Mouse (Mus musculus) gastrocnemius, adult 2 months (tissue): Measurements from ENCODE around the gene Maff. TPM values are rescaled to one million over a fixed set of nuclear protein-coding genes. Genes with fewer than 3 reads are reported as not detected.

Source experiments
- DNase-seq: peaks from one replicate; pipeline ENCODE4 v3.0.0; 2022
- H3K27ac ChIP-seq: fragments of 200-600 bp; 2 replicates; pipeline ENCODE4 v1.8.1; 2022; ENCODE audit warnings: mild to moderate bottlenecking
- H3K4me3 ChIP-seq: fragments of 200-600 bp; 2 replicates; pipeline ENCODE4 v1.8.1; 2022; ENCODE audit warnings: mild to moderate bottlenecking, moderate library complexity
- CTCF ChIP-seq: fragments of 200-600 bp; IDR thresholded peaks from 2 replicates; pipeline ENCODE4 v1.8.1; 2022; ENCODE audit warnings: antibody characterized with exemption, mild to moderate bottlenecking, moderate library complexity
- intact Hi-C: fragments of 180-260 bp; cut with DNase I; formaldehyde crosslinking; loops from one replicate; pipeline ENCODE4 v1.15.1; 2025
- long read RNA-seq, 2 experiments: library from polyadenylated mRNA; stranded (forward); transcript quantifications; one replicate each; pipeline ENCODE4 v2.0.0; 2021
- total RNA-seq, 2 experiments: library from RNA; stranded (reverse); gene quantifications; 2 replicates each; pipeline ENCODE4 v1.2.3; 2021

Gene Maff
- 1 to 10 TPM; 4.0 to 8.8 TPM for total RNA-seq
- long read RNA-seq, experiment 1, partial matches to known transcripts: 0 of 1 reads
- long read RNA-seq, experiment 1, other reads (novel, unspliced or antisense): 0 of 1 reads
- long read RNA-seq, experiment 2, partial matches to known transcripts: 0 of 3 reads
- long read RNA-seq, experiment 2, other reads (novel, unspliced or antisense): 1 of 3 reads

DNA sequence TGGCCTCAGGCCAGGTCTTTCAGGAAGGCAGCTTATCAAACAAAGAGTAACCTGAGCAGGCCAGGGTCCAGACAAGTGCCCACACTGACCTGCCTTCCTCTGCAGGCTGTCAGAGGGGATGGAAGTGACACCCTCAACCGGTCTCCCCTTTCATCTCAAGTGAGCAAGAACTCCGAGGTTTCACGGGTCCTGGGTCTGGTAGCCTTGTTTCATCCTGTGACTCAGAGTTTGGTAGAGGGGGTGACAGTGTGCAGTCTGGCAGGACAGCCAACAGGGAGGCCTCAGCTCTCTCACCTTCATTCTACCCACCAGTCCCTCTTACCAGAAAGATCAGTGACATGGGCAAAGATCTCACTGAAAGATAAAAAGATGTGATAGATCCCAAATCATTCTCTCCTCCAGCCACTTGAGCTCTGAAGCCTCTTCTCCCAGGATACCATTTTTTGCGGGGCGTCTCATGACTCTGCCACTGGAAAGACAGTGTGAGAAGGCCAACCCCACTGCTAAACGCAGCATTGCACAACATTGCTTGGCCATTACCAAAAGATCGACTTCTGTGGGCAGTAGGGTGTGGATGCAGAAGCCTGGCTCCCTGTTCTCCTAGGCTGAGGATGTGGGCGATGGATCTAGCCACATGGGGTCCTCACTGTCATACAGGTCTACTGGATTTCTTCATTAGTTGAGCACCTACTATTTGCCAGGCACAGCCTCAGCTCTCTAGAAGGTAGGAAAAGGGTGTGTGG, at the start of gene Maff:
Maff (plus strand) TSS at position 571 of the 743 bp plus-strand sequence.
- TF ChIP-seq CTCF: peak; percentile 6; the same call in 1 of the 2 replicates
- H3K4me3 ChIP-seq: peak within 1 kb of the TSS; percentile 95
- H3K27ac ChIP-seq: peak within 1 kb of the TSS; percentile 95
- intact Hi-C loops: no loop called here
- no peak for DNase-seq

DNA sequence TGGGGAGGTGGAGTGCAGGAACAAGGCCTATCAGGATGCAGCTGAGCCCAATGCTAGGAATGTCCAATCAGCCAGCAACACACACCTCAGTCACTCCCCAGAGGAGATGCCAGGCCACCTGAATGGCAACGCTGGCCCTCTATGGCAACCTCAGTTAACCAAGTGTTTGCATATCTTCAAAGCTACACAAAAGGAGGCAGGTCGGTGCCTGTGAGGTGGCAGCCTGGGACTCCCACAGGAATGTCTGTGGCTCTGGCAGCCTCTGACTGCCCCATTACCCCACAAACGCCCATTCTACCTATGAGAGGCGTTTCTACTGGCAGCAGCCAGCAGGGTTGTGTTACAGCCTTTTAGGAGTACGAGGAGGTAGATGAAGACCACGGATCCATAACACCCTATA, 47.9 kb upstream of the Maff start:
- intact Hi-C loops: no loop called here
- DNase-seq: no peak
- TF ChIP-seq CTCF: no peak
- no peak overlapping the region for H3K27ac ChIP-seq
- H3K4me3 ChIP-seq: no peak overlapping the region

DNA sequence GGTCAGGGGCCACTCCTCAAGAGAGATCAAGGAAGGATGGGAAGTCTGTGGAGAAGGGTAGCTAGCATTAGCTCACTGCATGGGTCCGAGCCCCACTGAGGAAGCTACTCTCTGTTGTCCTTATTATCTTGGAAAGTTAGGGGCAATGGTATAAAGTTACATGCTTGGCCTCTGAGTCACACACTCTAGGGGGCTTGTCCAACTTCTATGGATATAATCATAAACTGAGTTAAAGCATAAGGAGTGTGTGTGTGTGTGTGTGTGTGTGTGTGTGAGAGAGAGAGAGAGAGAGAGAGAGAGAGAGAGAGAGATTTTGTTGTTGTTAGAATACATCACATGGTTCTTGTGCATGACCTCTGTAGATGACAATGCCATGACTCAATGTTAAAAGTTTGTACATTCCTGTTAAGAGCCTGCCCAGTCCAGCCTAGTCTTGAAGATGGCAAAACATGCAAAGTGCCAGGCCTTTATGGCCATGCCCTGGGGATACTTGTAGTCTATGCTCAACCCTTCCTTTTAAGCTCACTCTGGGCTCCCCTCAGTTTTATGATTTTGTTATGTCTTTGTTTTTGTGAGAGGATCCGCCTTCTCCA, 46.8 kb upstream of the Maff start:
- intact Hi-C loops: no loop called here
- Histone ChIP-seq H3K27ac (no peak overlapping the region), H3K4me3 (no peak overlapping the region)
- no peak for DNase-seq
- TF ChIP-seq CTCF: no peak

DNA sequence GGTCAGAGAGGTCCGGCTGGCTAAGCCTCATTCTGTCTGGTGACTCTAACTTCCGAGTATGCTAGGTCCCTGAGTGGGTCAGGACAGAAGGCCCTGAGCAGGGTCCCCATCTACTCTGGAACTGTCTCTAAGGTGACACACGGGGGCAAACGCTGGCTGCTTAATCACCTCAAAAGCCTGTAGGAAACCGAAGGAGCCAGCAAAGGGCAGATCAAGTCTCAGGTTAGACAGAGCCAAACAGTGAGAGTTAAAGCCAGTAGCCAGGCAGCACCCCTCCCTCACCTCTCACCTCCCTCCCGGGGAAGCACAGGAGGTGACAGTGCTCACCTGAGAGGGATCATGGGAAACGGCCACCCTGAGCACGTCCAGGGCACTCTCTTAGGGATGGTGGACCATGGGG, 42.7 kb upstream of the Maff start:
- TF ChIP-seq CTCF: peak; percentile 43
- H3K4me3 ChIP-seq: no peak overlapping the region
- intact Hi-C loops: no loop called here
- DNase-seq: no peak
- no peak overlapping the region for H3K27ac ChIP-seq

DNA sequence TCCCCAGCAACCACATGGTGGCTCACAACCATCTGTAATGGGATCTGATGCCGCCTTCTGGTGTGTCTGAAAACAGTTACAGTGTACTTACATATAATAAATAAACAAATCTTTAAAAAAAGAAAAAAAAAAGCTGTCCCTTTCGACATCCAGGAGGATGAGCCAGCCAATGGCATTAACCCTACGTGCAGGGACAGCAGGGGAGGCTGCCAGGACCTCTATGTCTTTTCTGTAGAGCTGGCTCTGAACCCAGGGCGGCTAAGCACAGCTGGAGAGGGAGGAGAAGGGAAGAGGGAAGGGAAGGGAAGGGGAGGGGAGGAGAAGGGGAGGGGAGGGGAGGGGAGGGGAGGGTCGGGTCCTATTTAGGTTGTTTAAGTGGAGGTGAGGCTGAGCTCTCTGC, 41.6 kb upstream of the Maff start:
- DNase-seq: no peak
- no peak overlapping the region for H3K4me3 ChIP-seq
- no peak overlapping the region for H3K27ac ChIP-seq
- intact Hi-C loops: no loop called here
- no peak for TF ChIP-seq CTCF

DNA sequence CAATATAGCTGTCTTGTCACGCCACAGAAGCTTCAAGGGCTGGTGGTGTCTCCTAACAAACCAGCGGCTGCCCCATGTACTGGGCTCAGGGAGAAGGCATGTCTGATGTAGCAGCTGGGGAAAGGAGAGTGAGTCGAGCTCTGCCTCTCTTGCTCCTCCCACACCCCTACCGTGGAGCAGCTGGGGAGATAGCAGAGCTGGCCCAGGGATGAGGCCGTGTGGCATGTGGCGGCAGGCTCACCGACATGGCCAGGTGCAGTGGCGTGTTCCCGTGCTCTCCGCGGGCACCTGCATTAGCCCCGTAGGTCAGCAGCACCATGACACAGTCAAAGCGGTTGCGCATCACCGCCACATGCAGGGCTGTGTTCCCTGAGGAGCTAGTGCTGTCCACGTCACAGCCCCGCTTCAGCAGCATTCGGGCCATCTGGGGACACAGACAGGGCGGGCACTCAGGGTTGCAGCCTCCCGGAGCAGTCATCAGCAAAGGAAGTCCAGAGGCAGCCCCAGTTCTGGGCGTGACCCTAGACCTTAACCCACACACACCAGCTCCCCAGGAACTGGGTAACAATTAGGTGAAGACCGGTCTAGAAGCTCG, 40.3 kb upstream of the Maff start:
- TF ChIP-seq CTCF: no peak
- Histone ChIP-seq H3K4me3 (no peak overlapping the region), H3K27ac (no peak overlapping the region)
- intact Hi-C loops: no loop called here
- DNase-seq: no peak

DNA sequence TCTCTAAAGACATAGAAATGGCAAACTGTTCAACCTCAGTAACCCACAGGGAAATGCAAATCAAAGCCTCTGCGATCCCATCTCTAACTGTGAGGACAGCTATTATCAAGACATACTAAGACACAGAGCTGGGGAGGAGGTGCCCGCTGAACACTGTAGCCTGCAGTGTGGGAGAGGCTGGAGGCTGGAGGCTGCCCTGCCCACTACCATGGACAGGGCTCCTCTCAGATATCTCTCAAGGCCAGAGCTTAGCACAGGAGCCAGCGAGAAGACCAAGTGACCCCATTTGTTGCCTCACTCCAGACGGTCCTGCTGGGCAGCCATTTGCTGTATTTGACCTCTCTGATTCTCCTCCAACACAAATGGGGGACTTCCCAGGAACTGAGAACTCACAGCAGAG, 38.6 kb upstream of the Maff start:
- intact Hi-C loops: no loop called here
- no peak for TF ChIP-seq CTCF
- no peak for DNase-seq
- Histone ChIP-seq H3K27ac (no peak overlapping the region), H3K4me3 (no peak overlapping the region)

DNA sequence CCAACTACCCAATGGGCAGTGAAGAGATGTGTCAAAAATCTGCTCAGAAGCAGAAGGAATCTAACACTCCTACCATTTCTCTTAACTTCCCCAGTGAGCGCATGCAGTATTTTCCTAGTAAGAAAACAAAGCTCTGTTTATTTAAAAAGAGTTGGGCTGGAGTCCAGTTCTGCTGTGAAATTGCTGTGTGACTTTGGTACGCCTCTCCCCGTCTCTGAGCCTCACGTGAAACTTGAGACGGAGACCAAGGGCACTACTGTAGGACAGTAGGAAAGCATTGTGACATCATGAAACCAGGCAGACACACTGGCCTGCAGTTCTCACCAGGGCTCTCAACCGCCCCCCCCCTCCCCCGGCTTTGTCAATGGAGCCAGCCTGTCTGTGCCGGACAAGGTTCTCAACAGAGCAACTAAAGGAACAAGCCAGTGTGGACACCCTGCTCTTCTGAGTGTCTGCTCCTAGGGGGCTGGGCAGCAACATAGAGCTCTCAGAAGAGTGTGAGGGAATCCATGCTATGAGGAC, 32.5 kb upstream of the Maff start:
- H3K27ac ChIP-seq: no peak overlapping the region
- H3K4me3 ChIP-seq: no peak overlapping the region
- intact Hi-C loops: no loop called here
- TF ChIP-seq CTCF: no peak
- DNase-seq: no peak

DNA sequence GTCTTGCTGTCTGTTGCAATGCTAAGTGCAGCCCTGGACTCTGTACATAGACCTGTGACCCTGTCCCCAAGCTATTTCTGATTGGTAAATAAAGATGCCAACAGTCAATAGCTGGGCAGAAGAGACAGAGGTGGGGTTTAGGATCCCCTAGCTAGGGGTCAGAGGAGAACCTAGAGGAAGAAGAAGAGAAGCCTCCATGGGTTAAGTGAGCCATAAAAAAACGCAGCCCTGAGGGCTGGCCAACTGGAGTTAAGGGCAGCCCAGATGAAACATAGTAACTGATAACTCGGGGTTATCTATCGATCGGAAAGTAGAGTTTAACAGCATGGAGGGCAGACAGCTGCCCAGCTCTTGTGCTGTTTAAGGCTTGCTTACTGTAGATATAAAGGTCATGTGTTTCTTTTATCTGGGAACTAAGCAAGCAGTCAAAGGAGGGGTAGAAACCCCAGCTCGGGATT, 24.7 kb upstream of the Maff start:
- intact Hi-C loops: loop anchor here (5.0 kb wide), 1 partner anchor 54 kb away; no protein-coding TSS in a partner anchor
- peak overlapping the region; percentile 48; the same call in 1 of the 2 replicates for H3K27ac ChIP-seq

DNA sequence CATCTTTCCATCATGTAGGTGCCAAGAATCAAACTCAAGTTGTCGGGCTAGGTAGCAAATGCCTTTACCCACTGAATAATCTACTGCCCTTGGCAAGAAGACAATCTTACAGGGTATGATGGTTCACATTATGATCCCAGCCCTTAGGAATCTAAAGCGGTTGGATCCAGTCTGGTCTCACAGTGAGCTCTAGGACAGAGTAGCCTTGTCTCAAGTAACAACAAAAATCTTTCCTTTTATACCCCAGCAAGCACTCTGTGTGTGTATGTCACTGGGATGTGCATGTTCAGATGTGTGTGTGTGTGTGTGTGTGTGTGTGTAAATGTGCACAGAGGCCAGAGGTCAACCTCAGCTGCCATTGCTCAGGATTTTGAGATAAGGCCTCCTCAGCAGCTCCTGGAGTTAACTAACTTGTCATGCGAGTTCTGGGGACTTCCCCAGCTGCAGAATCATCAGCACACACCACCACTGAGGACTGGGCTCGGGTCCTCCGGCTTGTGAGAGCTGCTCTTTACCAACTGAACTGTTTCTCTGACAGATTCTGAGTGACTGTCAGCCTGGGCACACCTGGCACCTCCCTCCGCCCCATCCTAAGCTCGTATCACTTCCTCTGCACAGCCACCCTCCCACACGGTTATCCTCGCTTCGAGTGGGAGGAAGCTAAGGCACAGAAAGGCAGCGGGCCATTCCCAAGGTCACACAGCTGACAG, 24.0 kb upstream of the Maff start:
- H3K27ac ChIP-seq: peak overlapping the region; percentile 82
- H3K4me3 ChIP-seq: no peak overlapping the region
- intact Hi-C loops: loop anchor here (5.0 kb wide), 1 partner anchor 55 kb away; no protein-coding TSS in a partner anchor
- DNase-seq: no peak
- no peak for TF ChIP-seq CTCF

More for the DNA sequence above, 24.7 kb upstream of the Maff start:
- H3K4me3 ChIP-seq: no peak overlapping the region
- no peak for TF ChIP-seq CTCF
- no peak for DNase-seq

DNA sequence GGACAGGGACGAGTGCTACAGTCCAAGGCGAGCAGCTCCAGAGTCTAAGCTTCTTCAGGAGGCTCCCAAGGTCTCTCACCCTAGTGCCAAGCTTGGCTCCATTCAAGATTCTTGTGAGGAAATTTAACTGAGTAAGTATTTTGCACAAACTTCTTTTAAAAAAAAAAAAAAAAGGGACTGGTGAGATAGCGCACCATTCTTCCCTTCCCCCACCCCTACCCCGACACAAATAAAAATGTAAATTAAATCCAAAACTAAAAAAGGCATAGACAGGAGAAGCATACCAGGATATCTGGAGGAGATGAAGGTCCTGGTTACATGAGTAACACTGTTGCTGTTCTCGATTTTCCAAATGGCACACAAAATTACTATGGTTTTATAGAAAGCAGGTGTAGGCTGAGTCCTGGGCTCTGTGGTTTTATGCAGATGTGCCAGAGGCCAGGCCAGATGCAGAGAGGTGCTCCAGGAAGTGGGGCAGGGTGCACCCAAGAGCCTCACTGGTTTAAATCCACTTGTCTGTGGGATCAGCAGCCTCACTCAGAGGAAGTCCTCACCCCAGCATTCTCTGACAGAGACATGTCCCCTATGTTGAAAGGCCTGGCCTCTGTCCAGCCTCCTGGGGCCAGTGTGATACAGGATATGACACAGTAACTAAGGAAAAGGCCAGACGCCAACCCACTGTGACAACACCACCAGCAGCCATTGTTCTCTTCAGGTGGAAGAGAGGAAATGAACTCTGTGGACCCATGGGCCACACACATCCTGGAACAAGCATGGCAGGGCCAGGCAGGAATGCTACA, 23.2 kb upstream of the Maff start:
- Histone ChIP-seq H3K4me3 (no peak overlapping the region), H3K27ac (peak overlapping the region; percentile 82)
- intact Hi-C loops: loop anchor here (5.0 kb wide), 1 partner anchor 56 kb away; no protein-coding TSS in a partner anchor
- TF ChIP-seq CTCF: no peak
- DNase-seq: peak; percentile 79

DNA sequence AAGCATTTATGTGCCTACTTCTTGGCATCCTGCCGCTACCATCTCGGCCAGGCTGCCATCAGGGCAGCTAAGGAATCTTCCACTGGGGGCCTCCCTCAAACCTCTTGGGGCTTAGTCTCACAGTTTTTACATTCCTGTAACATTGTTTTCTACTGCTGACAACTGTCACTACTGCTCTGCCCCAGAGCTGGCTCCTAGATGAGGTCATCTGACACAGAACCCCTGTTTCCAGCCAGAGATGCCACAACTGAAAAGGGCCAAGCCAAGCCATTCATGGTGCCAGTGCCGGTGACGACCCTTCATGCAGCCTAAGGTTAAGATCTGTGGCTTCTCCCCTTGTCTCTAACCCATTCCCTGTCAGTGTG, 22.6 kb upstream of the Maff start:
- Histone ChIP-seq H3K27ac (peak overlapping the region; percentile 82), H3K4me3 (no peak overlapping the region)
- no peak for DNase-seq
- TF ChIP-seq CTCF: no peak
- intact Hi-C loops: loop anchor here (5.0 kb wide), 1 partner anchor 56 kb away; no protein-coding TSS in a partner anchor
